Mouse (Mus musculus) heart, embryonic 12.5 days (tissue): ENCODE measurements around the gene Nme4. TPM values are rescaled to one million over a fixed set of nuclear protein-coding genes. Genes with fewer than 3 reads are reported as not detected.

Experiments used
- ATAC-seq: fragments of 200-750 bp; cut with Nextera tagmentation; 2 replicates; pipeline ENCODE4 v1.8.0; 2017; ENCODE audit warnings: moderate TSS enrichment, moderate library complexity; ENCODE audit not compliant: insufficient number of reproducible peaks, low FRiP score
- H3K27ac ChIP-seq: fragments of 300-500 bp; sonication (generic); 2 replicates; pipeline ENCODE4 v1.5.1; 2016; ENCODE audit warnings: mild to moderate bottlenecking, moderate library complexity; ENCODE audit not compliant: poor library complexity, severe bottlenecking
- H3K27me3 ChIP-seq: fragments of 300-500 bp; sonication (generic); replicated peaks from 2 replicates; pipeline ENCODE4 v1.6.1; 2016; ENCODE audit warnings: mild to moderate bottlenecking, moderate library complexity
- H3K36me3 ChIP-seq: fragments of 300-500 bp; sonication (generic); 2 replicates; pipeline ENCODE4 v1.6.1; 2016; ENCODE audit warnings: mild to moderate bottlenecking, moderate library complexity
- H3K4me1 ChIP-seq: fragments of 300-500 bp; sonication (generic); replicated peaks from 2 replicates; pipeline ENCODE4 v1.6.1; 2016; ENCODE audit warnings: mild to moderate bottlenecking
- H3K4me2 ChIP-seq: fragments of 300-500 bp; sonication (generic); 2 replicates; pipeline ENCODE4 v1.6.1; 2016; ENCODE audit warnings: mild to moderate bottlenecking, moderate library complexity
- H3K4me3 ChIP-seq: fragments of 300-500 bp; sonication (generic); 2 replicates; pipeline ENCODE4 v1.5.1; 2016; ENCODE audit warnings: mild to moderate bottlenecking
- H3K9ac ChIP-seq: fragments of 300-500 bp; sonication (generic); 2 replicates; pipeline ENCODE4 v1.6.1; 2016; ENCODE audit warnings: mild to moderate bottlenecking, moderate library complexity
- H3K9me3 ChIP-seq: fragments of 300-500 bp; sonication (generic); replicated peaks from 2 replicates; pipeline ENCODE4 v1.6.1; 2016; ENCODE audit warnings: mild to moderate bottlenecking, moderate library complexity
- WGBS: fragments of 180-500 bp; shearing (Covaris S2); methylation state at CpG from one replicate; pipeline ENCODE4 v1.1.7; 2016; 5-methylcytosine and 5-hydroxymethylcytosine counted together
- polyA plus RNA-seq: library from polyadenylated mRNA; unstranded; fragments of >200 nt; fragmentation: Nextera tagmentation; extraction: Ambion mirVana; gene quantifications from 2 replicates; pipeline ENCODE4 v1.2.1, GENCODE M21; 2016

Gene Nme4
- polyA plus RNA-seq, 1 experiment from 2014 or later, result 65.9 TPM

- 79% methylated on average over 9 of the region's 9 CpGs for WGBS
- Histone ChIP-seq H3K36me3 (peaks cover 13% of the 10 kb centered on the region), H3K9me3 (no peaks in the 10 kb centered on the region), H3K27me3 (no peaks in the 10 kb centered on the region), H3K27ac (no peak overlapping the region), H3K4me3 (no peak overlapping the region), H3K4me1 (peaks cover 18% of the 10 kb centered on the region), H3K4me2 (no peak overlapping the region), H3K9ac (no peak overlapping the region)
- no peak for ATAC-seq
These were observed 37.4 kb downstream of the Nme4 start for GRCm38 (mm10) chr17:26057787-26058567.

GRCm38 (mm10) chr17:26057278-26057677 lies 38.1 kb downstream of the Nme4 start:
- Histone ChIP-seq H3K9me3 (no peaks in the 10 kb centered on the region), H3K27ac (no peak overlapping the region), H3K27me3 (no peaks in the 10 kb centered on the region), H3K9ac (no peak overlapping the region), H3K36me3 (peaks cover 14% of the 10 kb centered on the region), H3K4me3 (no peak overlapping the region), H3K4me2 (no peak overlapping the region), H3K4me1 (peaks cover 18% of the 10 kb centered on the region)
- 88% methylated on average over 8 of the region's 8 CpGs for WGBS
- no peak for ATAC-seq

GRCm38 (mm10) chr17:26055164-26055563 lies 40.2 kb downstream of the Nme4 start:
- 68% methylated on average over 6 of the region's 6 CpGs for WGBS
- Histone ChIP-seq H3K9ac (no peak overlapping the region), H3K27ac (no peak overlapping the region), H3K9me3 (no peaks in the 10 kb centered on the region), H3K27me3 (no peaks in the 10 kb centered on the region), H3K36me3 (peaks cover 14% of the 10 kb centered on the region), H3K4me3 (no peak overlapping the region), H3K4me1 (peaks cover 18% of the 10 kb centered on the region), H3K4me2 (no peak overlapping the region)
- ATAC-seq, result no peak

- Histone ChIP-seq H3K27ac (no peak overlapping the region), H3K36me3 (peaks cover 11% of the 10 kb centered on the region), H3K4me1 (peaks cover 18% of the 10 kb centered on the region), H3K4me2 (no peak overlapping the region), H3K9me3 (no peaks in the 10 kb centered on the region), H3K9ac (no peak overlapping the region), H3K27me3 (no peaks in the 10 kb centered on the region), H3K4me3 (no peak overlapping the region)
- no peak for ATAC-seq
- 41% methylated on average over 17 of the region's 17 CpGs for WGBS
These were observed 41.1 kb downstream of the Nme4 start for GRCm38 (mm10) chr17:26054133-26054845.

GRCm38 (mm10) chr17:26052706-26053105 lies 42.7 kb downstream of the Nme4 start:
- H3K9me3 ChIP-seq, result no peaks in the 10 kb centered on the region
- no peaks in the 10 kb centered on the region for H3K27me3 ChIP-seq
- H3K4me2 ChIP-seq, result no peak overlapping the region
- H3K36me3 ChIP-seq, result 0 out of 2 replicates have a peak, but pooled peaks cover 5% of the 10 kb centered on the region
- no peak overlapping the region for H3K4me3 ChIP-seq
- H3K9ac ChIP-seq, result no peak overlapping the region
- H3K27ac ChIP-seq, result no peak overlapping the region
- ATAC-seq, result no peak
- H3K4me1 ChIP-seq, result peaks cover 24% of the 10 kb centered on the region
- 76% methylated on average over 4 of the region's 4 CpGs for WGBS

- WGBS, result 89% methylated on average over 4 of the region's 4 CpGs
- H3K4me1 ChIP-seq, result peaks cover 26% of the 10 kb centered on the region
- no peak overlapping the region for H3K4me3 ChIP-seq
- H3K9ac ChIP-seq, result no peak overlapping the region
- no peak overlapping the region for H3K27ac ChIP-seq
- ATAC-seq, result no peak
- no peaks in the 10 kb centered on the region for H3K27me3 ChIP-seq
- H3K36me3 ChIP-seq, result 0 out of 2 replicates have a peak, but pooled peaks cover 5% of the 10 kb centered on the region
- no peak overlapping the region for H3K4me2 ChIP-seq
- no peaks in the 10 kb centered on the region for H3K9me3 ChIP-seq
These were observed 43.3 kb downstream of the Nme4 start for GRCm38 (mm10) chr17:26052074-26052473.

- H3K9ac ChIP-seq, result no peak overlapping the region
- H3K4me1 ChIP-seq, result peaks cover 28% of the 10 kb centered on the region
- 0 out of 2 replicates have a peak, but pooled peaks cover 4% of the 10 kb centered on the region for H3K36me3 ChIP-seq
- H3K27ac ChIP-seq, result peak overlapping the region; percentile 15
- no peak overlapping the region for H3K4me3 ChIP-seq
- H3K4me2 ChIP-seq, result no peak overlapping the region
- H3K9me3 ChIP-seq, result no peaks in the 10 kb centered on the region
- H3K27me3 ChIP-seq, result no peaks in the 10 kb centered on the region
- ATAC-seq, result no peak
- WGBS, result 57% methylated on average over 8 of the region's 8 CpGs
These were observed 47.3 kb downstream of the Nme4 start for GRCm38 (mm10) chr17:26048118-26048517.

GRCm38 (mm10) chr17:26046253-26046997 lies 49.0 kb downstream of the Nme4 start:
- Histone ChIP-seq H3K9ac (no peak overlapping the region), H3K36me3 (no peaks in the 10 kb centered on the region), H3K4me1 (peaks cover 40% of the 10 kb centered on the region), H3K27me3 (no peaks in the 10 kb centered on the region), H3K27ac (no peak overlapping the region), H3K4me3 (no peak overlapping the region), H3K9me3 (no peaks in the 10 kb centered on the region), H3K4me2 (no peak overlapping the region)
- WGBS, result 45% methylated on average over 10 of the region's 10 CpGs
- no peak for ATAC-seq

DNA sequence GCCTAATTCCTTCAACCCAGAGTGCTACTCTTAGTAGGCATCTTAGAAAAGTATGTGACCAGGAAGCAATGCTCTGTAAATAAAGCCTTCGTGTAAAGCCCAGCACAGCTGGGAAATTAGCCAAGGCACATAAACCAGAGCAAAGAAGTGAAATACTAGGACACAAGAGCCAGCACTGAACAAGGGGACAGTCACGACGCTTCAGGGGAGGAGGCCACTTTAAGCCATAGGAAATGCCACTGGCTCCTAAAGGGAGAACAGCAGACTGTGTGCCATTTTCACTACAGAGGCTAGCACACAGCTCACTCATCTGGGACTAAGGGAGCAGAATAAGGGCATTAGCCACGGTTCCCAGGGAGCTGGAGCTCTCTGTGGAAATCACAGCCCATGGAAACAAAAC lies 50.1 kb downstream of the Nme4 start:
- Histone ChIP-seq H3K36me3 (no peaks in the 10 kb centered on the region), H3K27me3 (no peaks in the 10 kb centered on the region), H3K4me2 (no peak overlapping the region), H3K4me3 (no peak overlapping the region), H3K27ac (no peak overlapping the region), H3K4me1 (peaks cover 42% of the 10 kb centered on the region), H3K9me3 (no peaks in the 10 kb centered on the region), H3K9ac (no peak overlapping the region)
- 71% methylated on average over 4 of the region's 4 CpGs for WGBS
- ATAC-seq, result no peak

GRCm38 (mm10) chr17:26043249-26043636 lies 52.2 kb downstream of the Nme4 start:
- H3K27me3 ChIP-seq, result no peaks in the 10 kb centered on the region
- H3K4me2 ChIP-seq, result peak overlapping the region; percentile 40
- H3K4me1 ChIP-seq, result peaks cover 38% of the 10 kb centered on the region
- peak overlapping the region; percentile 34; the same call in 1 of the 2 replicates for H3K9ac ChIP-seq
- peak overlapping the region; percentile 85 for H3K27ac ChIP-seq
- no peak overlapping the region for H3K4me3 ChIP-seq
- WGBS, result 51% methylated on average over 5 of the region's 5 CpGs
- no peaks in the 10 kb centered on the region for H3K9me3 ChIP-seq
- H3K36me3 ChIP-seq, result no peaks in the 10 kb centered on the region
- peak; percentile 47; the same call in 1 of the 2 replicates for ATAC-seq
